Mouse (Mus musculus): ENCODE data around the gene Tubb2b. TPM values are rescaled to one million over a fixed set of nuclear protein-coding genes. Genes with fewer than 3 reads are reported as not detected.

The Tubb2b gene
- polyA plus RNA-seq, 1 experiment from 2014 or later = 33.5 TPM

DNA sequence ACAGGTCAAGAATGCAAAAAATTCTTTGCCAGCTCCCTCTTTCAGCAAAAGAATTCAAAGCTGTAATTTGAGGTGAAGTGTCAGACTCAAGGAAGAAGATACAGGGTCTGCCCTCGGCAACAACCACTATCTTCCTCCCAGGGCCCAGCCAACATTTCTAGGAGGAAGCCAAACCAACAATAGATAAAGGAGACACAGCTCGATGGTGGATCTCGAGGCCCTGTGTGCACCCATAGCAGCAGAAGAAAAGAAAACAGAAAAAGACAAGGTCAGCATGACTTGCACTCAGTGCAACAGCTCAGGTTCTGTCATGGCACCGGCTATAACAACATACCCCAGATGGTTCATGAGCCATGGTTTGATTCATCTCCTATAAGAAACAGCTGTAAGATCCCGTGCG, 13.8 kb downstream of the Tubb2b start:
- Histone ChIP-seq H3K9ac (no peak overlapping the region), H3K27me3 (replicated peaks) (no peaks in the 10 kb centered on the region), H3K36me3 (no peaks in the 10 kb centered on the region), H3K9me3 (no peaks in the 10 kb centered on the region), H3K27ac (no peak overlapping the region), H3K4me3 (replicated peaks) (no peak overlapping the region), H3K4me1 (replicated peaks) (no peaks in the 10 kb centered on the region), H3K4me2 (replicated peaks) (no peak overlapping the region)
- WGBS = 74% methylated on average over 6 of the region's 6 CpGs
- ATAC-seq = no peak

GRCm38 (mm10) chr13:34114654-34115053, 15.6 kb downstream of the Tubb2b start:
- ATAC-seq = no peak
- Histone ChIP-seq H3K27me3 (replicated peaks) (no peaks in the 10 kb centered on the region), H3K4me1 (replicated peaks) (no peaks in the 10 kb centered on the region), H3K36me3 (no peaks in the 10 kb centered on the region), H3K9me3 (no peaks in the 10 kb centered on the region), H3K4me3 (replicated peaks) (no peak overlapping the region), H3K9ac (no peak overlapping the region), H3K27ac (no peak overlapping the region), H3K4me2 (replicated peaks) (no peak overlapping the region)
- 63% methylated on average over 4 of the region's 4 CpGs for WGBS

DNA sequence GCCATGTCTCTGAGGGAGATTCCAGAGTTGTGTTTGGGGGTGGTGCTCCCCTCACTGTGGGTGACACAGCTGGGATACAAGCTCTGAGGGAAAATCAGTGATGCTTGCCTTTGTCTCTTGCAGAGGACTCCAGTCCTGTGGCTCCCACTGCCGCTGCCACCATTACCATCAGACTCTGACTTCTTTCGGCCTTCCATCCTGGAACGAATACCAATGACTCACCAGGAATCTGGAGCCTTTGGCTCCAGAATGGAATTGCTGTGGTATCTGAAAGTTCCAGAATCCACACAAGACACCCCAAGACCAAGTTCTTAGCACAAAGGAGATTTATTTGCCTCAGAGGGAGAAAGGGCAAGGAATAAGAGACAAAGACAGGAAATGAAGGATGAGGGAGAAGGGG, 17.2 kb downstream of the Tubb2b start:
- no peak overlapping the region for H3K4me3 ChIP-seq (replicated peaks)
- H3K4me2 ChIP-seq (replicated peaks) = no peak overlapping the region
- 91% methylated on average over 3 of the region's 3 CpGs for WGBS
- H3K9ac ChIP-seq = no peak overlapping the region
- H3K27ac ChIP-seq = no peak overlapping the region
- no peak for ATAC-seq
- no peaks in the 10 kb centered on the region for H3K9me3 ChIP-seq
- H3K27me3 ChIP-seq (replicated peaks) = no peaks in the 10 kb centered on the region
- no peaks in the 10 kb centered on the region for H3K36me3 ChIP-seq
- no peaks in the 10 kb centered on the region for H3K4me1 ChIP-seq (replicated peaks)

DNA sequence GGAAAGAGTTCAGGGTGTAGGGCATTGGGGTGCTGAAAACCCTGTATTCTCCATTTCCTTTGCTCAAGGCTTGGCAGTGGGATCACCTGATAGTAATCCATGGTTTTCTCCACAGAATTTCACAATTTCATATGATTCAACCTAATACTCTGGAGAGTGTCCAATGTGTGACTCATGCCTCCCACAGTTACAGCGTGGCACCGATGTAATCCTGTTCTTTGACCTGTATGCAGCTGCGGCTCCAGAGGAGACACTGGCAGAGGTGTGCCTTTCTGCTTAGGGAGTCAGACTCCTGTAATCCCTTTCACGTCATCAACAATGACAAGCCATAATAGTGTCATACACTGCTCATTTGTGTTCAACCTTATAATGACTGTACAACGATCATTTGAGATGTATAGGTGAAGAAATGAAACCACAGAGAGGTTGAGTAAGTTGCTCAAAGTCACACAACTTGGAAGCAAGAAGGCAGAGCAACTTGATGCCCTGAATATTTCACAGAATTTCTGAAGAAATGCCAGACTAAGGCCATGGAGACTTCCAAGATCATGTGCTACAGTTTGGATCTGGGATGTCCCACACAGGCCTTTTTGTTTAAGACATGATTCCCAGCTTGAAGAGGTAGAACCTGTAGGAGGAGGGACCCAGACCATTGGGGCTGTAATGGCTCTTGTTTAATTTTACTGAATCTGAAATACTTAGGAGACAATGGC, 17.7 kb downstream of the Tubb2b start:
- Histone ChIP-seq H3K4me3 (replicated peaks) (no peak overlapping the region), H3K9ac (no peak overlapping the region), H3K27ac (no peak overlapping the region), H3K4me2 (replicated peaks) (no peak overlapping the region), H3K9me3 (no peaks in the 10 kb centered on the region), H3K36me3 (no peaks in the 10 kb centered on the region), H3K27me3 (replicated peaks) (no peaks in the 10 kb centered on the region), H3K4me1 (replicated peaks) (no peaks in the 10 kb centered on the region)
- ATAC-seq = peak; percentile 92
- WGBS = 71% methylated on average over 5 of the region's 5 CpGs

DNA sequence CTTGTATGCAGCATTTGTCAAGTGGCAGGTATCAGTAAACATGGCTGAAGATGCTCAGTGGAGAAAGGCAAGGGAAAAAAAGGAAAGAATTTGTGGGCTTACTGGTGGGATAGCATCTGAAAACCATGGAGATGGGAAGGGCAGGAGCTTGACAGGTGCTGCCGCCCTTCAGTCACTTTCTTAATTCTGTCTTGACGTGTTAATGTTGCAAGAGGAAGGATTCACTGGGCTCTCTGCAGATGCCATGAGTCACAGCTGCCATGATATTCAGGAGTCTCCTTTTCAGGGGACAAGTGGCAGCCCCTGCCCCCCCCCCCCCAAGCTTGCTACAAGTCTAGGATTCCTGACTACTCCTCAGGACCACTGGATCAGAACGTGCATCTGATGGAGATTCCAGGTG, 18.4 kb downstream of the Tubb2b start:
- WGBS = 93% methylated on average over 3 of the region's 3 CpGs
- Histone ChIP-seq H3K27me3 (replicated peaks) (no peaks in the 10 kb centered on the region), H3K9me3 (no peaks in the 10 kb centered on the region), H3K4me2 (replicated peaks) (no peak overlapping the region), H3K27ac (no peak overlapping the region), H3K4me3 (replicated peaks) (no peak overlapping the region), H3K9ac (no peak overlapping the region), H3K36me3 (no peaks in the 10 kb centered on the region), H3K4me1 (replicated peaks) (no peaks in the 10 kb centered on the region)
- ATAC-seq = no peak

DNA sequence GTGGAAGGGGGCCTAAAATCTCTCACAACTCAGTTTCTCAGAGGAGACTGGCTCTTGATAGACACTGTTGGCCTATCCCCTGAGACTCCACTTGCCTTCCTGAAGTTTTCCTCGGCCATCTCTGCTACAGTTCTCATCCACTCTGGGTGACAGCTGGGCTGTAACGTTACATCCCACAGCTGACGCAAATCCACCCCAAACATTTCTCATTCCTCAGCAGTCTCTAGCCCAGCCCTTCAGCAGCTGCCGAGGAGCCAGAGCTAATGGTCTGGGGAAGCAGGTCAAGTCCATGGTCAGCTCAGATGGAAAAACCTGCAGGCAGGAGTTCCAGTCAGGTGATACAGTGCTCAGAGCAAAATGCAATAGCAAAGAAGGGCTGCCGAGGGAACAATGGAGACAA, 19.2 kb downstream of the Tubb2b start:
- Histone ChIP-seq H3K4me1 (replicated peaks) (no peaks in the 10 kb centered on the region), H3K4me2 (replicated peaks) (no peak overlapping the region), H3K9me3 (no peaks in the 10 kb centered on the region), H3K27me3 (replicated peaks) (no peaks in the 10 kb centered on the region), H3K9ac (no peak overlapping the region), H3K36me3 (no peaks in the 10 kb centered on the region), H3K27ac (no peak overlapping the region), H3K4me3 (replicated peaks) (no peak overlapping the region)
- 40% methylated on average over 5 of the region's 5 CpGs for WGBS
- no peak for ATAC-seq

- H3K4me1 ChIP-seq (replicated peaks) = no peaks in the 10 kb centered on the region
- no peaks in the 10 kb centered on the region for H3K36me3 ChIP-seq
- 70% methylated on average over 4 of the region's 4 CpGs for WGBS
- no peak overlapping the region for H3K4me2 ChIP-seq (replicated peaks)
- H3K9me3 ChIP-seq = no peaks in the 10 kb centered on the region
- no peak for ATAC-seq
- H3K27ac ChIP-seq = no peak overlapping the region
- H3K9ac ChIP-seq = no peak overlapping the region
- H3K4me3 ChIP-seq (replicated peaks) = no peak overlapping the region
- H3K27me3 ChIP-seq (replicated peaks) = no peaks in the 10 kb centered on the region
These were observed 20.6 kb downstream of the Tubb2b start for GRCm38 (mm10) chr13:34109677-34110058.

GRCm38 (mm10) chr13:34109035-34109676, 21.1 kb downstream of the Tubb2b start:
- H3K27me3 ChIP-seq (replicated peaks) = no peaks in the 10 kb centered on the region
- no peak overlapping the region for H3K9ac ChIP-seq
- no peak overlapping the region for H3K4me2 ChIP-seq (replicated peaks)
- 81% methylated on average over 4 of the region's 4 CpGs for WGBS
- no peak overlapping the region for H3K4me3 ChIP-seq (replicated peaks)
- H3K9me3 ChIP-seq = no peaks in the 10 kb centered on the region
- H3K36me3 ChIP-seq = no peaks in the 10 kb centered on the region
- H3K4me1 ChIP-seq (replicated peaks) = no peaks in the 10 kb centered on the region
- H3K27ac ChIP-seq = no peak overlapping the region
- no peak for ATAC-seq

DNA sequence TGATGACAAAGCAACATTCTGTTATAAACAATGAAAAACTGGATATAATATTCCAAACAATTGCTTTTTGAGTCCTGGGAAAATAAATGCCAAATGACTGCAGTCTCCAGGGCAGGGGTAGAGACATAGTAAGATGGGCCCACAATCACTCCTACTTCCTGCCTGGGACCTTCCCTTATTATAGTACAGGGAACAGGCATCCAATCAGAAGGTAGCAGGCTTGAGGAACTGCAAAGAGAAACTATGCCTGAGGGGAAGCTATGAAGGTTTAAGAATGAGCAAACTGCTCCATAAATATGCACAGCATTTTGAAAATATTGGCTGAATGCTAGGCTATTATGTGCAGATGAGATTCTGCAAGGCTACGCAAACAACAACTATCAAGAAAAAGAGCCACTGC, 23.3 kb downstream of the Tubb2b start:
- Histone ChIP-seq H3K4me1 (replicated peaks) (no peaks in the 10 kb centered on the region), H3K27ac (no peak overlapping the region), H3K36me3 (no peaks in the 10 kb centered on the region), H3K4me2 (replicated peaks) (no peak overlapping the region), H3K9me3 (no peaks in the 10 kb centered on the region), H3K9ac (no peak overlapping the region), H3K4me3 (replicated peaks) (no peak overlapping the region), H3K27me3 (replicated peaks) (no peaks in the 10 kb centered on the region)
- WGBS = 100% methylated on average over 1 of the region's 1 CpGs
- no peak for ATAC-seq

GRCm38 (mm10) chr13:34106256-34106655, 24.0 kb downstream of the Tubb2b start:
- Histone ChIP-seq H3K27ac (no peak overlapping the region), H3K4me3 (replicated peaks) (no peak overlapping the region), H3K36me3 (no peaks in the 10 kb centered on the region), H3K27me3 (replicated peaks) (no peaks in the 10 kb centered on the region), H3K9me3 (no peaks in the 10 kb centered on the region), H3K4me2 (replicated peaks) (no peak overlapping the region), H3K4me1 (replicated peaks) (no peaks in the 10 kb centered on the region), H3K9ac (no peak overlapping the region)
- 89% methylated on average over 2 of the region's 2 CpGs for WGBS
- no peak for ATAC-seq

- H3K9me3 ChIP-seq = no peaks in the 10 kb centered on the region
- no peak overlapping the region for H3K27ac ChIP-seq
- H3K4me1 ChIP-seq (replicated peaks) = no peaks in the 10 kb centered on the region
- H3K36me3 ChIP-seq = no peaks in the 10 kb centered on the region
- ATAC-seq = no peak
- H3K9ac ChIP-seq = no peak overlapping the region
- no peak overlapping the region for H3K4me3 ChIP-seq (replicated peaks)
- no peaks in the 10 kb centered on the region for H3K27me3 ChIP-seq (replicated peaks)
- WGBS = 74% methylated on average over 1 of the region's 1 CpGs
- no peak overlapping the region for H3K4me2 ChIP-seq (replicated peaks)
These were observed 24.9 kb downstream of the Tubb2b start for GRCm38 (mm10) chr13:34105364-34105763.

GRCm38 (mm10) chr13:34101908-34102307, 28.4 kb downstream of the Tubb2b start:
- 81% methylated on average over 9 of the region's 9 CpGs for WGBS
- H3K4me2 ChIP-seq (replicated peaks) = no peak overlapping the region

DNA sequence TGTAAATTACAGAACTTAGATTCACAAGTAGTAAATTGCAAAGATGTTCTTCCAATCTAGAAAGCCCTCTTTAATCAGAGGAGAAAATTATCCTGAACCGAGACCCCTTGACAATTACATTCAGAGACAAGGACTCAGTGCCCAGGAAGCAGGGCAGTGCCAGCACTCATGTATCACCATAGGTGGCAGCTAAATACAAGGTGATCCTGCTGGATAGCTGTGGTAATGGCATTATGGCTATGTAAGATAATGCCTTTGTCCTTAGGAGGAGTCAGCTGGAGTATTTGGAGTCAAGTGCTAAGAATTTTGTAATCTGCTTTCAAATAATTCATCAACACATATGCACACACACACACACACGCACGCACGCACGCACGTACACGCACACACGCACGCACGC, 29.0 kb downstream of the Tubb2b start:
- Histone ChIP-seq H3K27ac (no peak overlapping the region), H3K9me3 (no peaks in the 10 kb centered on the region), H3K27me3 (replicated peaks) (no peaks in the 10 kb centered on the region), H3K9ac (no peak overlapping the region), H3K4me3 (replicated peaks) (no peak overlapping the region), H3K4me1 (replicated peaks) (no peaks in the 10 kb centered on the region), H3K4me2 (replicated peaks) (no peak overlapping the region), H3K36me3 (no peaks in the 10 kb centered on the region)
- WGBS = 95% methylated on average over 10 of the region's 10 CpGs
- ATAC-seq = no peak

More at GRCm38 (mm10) chr13:34101908-34102307, 28.4 kb downstream of the Tubb2b start:
- no peak overlapping the region for H3K4me3 ChIP-seq (replicated peaks)
- no peaks in the 10 kb centered on the region for H3K4me1 ChIP-seq (replicated peaks)
- no peaks in the 10 kb centered on the region for H3K9me3 ChIP-seq
- no peaks in the 10 kb centered on the region for H3K36me3 ChIP-seq
- ATAC-seq = no peak
- no peak overlapping the region for H3K9ac ChIP-seq
- no peaks in the 10 kb centered on the region for H3K27me3 ChIP-seq (replicated peaks)
- no peak overlapping the region for H3K27ac ChIP-seq

All from intestine, embryonic 15.5 days (tissue).